Mouse (Mus musculus): ENCODE measurements around the gene Hmgcl.

Gene Hmgcl

DNA sequence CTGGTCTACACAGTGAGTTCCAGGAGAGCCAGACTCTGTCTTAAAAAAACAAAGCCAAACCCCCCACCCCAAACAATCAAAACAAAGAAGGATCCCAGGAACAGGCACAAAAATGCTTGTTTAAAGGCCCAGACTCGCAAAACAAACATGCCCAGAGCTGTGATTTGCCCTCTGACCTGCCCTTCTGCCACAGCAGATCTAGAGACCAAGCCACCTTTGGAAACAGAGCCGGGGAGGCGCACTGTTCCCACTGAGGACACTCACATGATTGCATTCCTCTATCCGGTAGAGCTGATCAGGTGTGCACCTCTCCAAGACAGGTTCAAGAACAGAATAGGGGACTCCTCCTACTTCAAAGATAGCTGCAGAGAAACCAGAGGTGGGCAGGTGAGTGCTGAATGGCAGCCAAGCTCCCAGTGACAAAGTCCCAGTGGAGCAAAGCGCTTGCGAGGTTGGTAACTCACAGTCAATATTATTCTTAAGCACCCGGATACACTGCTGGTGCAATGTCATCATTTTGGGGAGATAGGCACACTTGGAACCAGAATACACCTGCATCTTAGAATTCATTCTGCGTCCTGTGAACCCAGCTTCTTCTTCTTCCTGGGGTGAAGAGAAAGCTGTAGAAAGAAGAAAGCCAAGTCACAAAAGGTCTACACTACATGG is 62.7 kb downstream of the Hmgcl start:
- ChIA-PET CTCF (interaction anchor here in 1 of 4 experiments (0.6 to 0.7 kb wide), 2 partner anchors 24 to 1525 kb away, joined by 3 to 4 read pairs; no protein-coding TSS in a partner anchor), POLR2A (interaction anchor here in 3 of 4 experiments (0.6 to 2.1 kb wide), 5 partner anchors 12 to 42 kb away, joined by 3 to 11 read pairs (median 3); partner anchors contain the start of genes Eloa (in 1 of the 3) and Pithd1 (in 1 of the 3))

DNA sequence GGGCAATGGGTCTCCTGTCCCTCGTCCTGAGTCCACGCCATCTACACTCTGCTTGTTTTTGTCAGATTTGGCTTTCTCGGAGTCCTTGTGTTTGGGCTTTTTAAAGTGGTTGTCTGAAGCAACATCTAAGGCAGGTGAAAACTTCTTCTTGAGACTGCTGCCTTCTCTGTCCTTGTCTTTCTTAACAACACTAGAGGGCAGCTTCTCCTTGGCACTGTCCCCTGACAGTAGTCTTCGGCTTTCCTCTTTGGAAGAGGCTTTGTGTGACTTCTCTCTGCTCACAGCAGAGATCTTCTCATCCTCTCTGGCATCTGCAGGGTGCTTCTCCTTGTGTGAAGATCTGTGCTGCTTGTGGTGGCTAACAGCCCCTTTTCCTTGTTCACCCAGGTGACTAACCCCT is 64.3 kb downstream of the Hmgcl start:
- ChIA-PET CTCF (interaction anchor here in 1 of 4 experiments (1.0 kb wide), 2 partner anchors 16 to 43 kb away, joined by 3 read pairs; partner anchors contain the start of gene Rpl11), POLR2A (interaction anchor here in 2 of 4 experiments (0.9 to 1.5 kb wide), 4 partner anchors 10 to 43 kb away, joined by 3 to 6 read pairs (median 4); partner anchors contain the start of gene Rpl11 (in 1 of the 2))

Measured in embryonic stem cell, embryonic (primary cell).